ENCODE assay signal across 7 mouse cellular contexts in the genomic region with DNA sequence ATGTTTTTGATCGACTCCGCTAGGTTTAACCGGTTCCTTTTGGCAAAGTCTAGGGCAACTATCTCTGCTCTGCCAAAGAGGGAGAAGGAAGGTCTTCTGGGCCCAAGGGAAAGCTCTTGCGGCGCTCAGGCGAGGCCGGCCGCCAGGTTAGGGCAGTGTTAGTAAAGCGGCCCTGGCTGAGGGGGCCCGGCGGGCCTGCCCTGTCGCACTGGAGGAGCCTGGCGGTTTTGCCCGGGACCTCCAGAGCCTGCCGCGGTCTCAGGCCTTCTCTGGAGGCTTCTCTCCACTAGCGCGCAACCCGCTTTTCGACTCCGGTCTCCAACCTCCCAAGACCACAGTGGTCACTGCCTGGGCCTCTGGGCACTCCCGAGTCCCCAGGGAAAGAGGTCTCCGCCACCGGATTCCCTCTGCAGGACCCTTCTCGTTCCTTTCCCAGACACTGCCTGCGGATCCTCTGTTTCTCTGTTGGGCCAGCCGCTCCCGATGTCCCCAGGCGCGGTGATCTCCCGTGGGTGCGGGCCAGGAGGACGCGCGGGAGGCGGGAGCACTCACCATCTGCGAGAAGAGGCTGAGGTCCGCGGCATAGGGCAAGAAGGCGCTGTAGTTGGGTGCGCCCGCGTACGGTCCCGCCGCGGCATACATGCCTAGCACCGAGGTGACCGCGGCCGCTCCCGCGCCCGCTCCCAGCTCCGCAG. TPM values are rescaled to one million over a fixed set of nuclear protein-coding genes. Genes with fewer than 3 reads are reported as not detected.
DNase-seq lines count a peak whose midpoint lies in the region; ATAC-seq lines count a peak whose summit lies in the region.

No protein-coding gene starts in this region.

- peak; percentile 6 for DNase-seq in ovary, postnatal 36 days (ENCODE audit: low spot score)
- no peak for DNase-seq in ovary, postnatal 10 days (ENCODE audit: low spot score)
- DNase-seq in urinary bladder, postnatal 36 days (ENCODE audit: low spot score in 2 of 2) = no peak

- peak overlapping the region; percentile 39 for H3K4me3 ChIP-seq in forebrain, embryonic 16.5 days (replicated peaks; ENCODE audit: low read length)
- H3K4me3 ChIP-seq in limb, embryonic 13.5 days = peak overlapping the region; percentile 66
- H3K4me3 ChIP-seq in stomach, embryonic 14.5 days (ENCODE audit: low read depth, low read length) = peak overlapping the region; percentile 36

- peak overlapping the region; percentile 61 for H3K4me2 ChIP-seq in forebrain, embryonic 16.5 days (ENCODE audit: low read length)
- H3K4me2 ChIP-seq in limb, embryonic 13.5 days (replicated peaks) = peak overlapping the region; percentile 83
- peak overlapping the region; percentile 64 for H3K4me2 ChIP-seq in stomach, embryonic 14.5 days (replicated peaks; ENCODE audit: low read depth, low read length)

- ATAC-seq in forebrain, embryonic 16.5 days = peak; percentile 21
- ATAC-seq in limb, embryonic 13.5 days (ENCODE audit: low FRiP score, low read depth) = 0 out of 2 replicates have a peak, but pooled peaks have one; percentile 6
- peak; percentile 47; the same call in 1 of the 2 replicates for ATAC-seq in stomach, embryonic 14.5 days (ENCODE audit: insufficient number of reproducible peaks, insufficient read depth, low FRiP score, low read depth)
- ATAC-seq in megakaryocyte, adult 5-6 weeks (ENCODE audit: poor library complexity, severe bottlenecking) = no peak

- peaks cover 76% of the 10 kb centered on the region for H3K27me3 ChIP-seq in forebrain, embryonic 16.5 days (replicated peaks; ENCODE audit: control insufficient read depth, insufficient read depth, low read length)
- H3K27me3 ChIP-seq in limb, embryonic 13.5 days = peaks cover 93% of the 10 kb centered on the region
- peaks cover 71% of the 10 kb centered on the region for H3K27me3 ChIP-seq in stomach, embryonic 14.5 days (ENCODE audit: control insufficient read depth, insufficient read depth, low read length)

- H3K27ac ChIP-seq in forebrain, embryonic 16.5 days (ENCODE audit: low read length) = no peak overlapping the region
- peak overlapping the region; percentile 77 for H3K27ac ChIP-seq in limb, embryonic 13.5 days
- no peak overlapping the region for H3K27ac ChIP-seq in stomach, embryonic 14.5 days (ENCODE audit: low read length)

- peaks cover 18% of the 10 kb centered on the region for H3K4me1 ChIP-seq in forebrain, embryonic 16.5 days (replicated peaks; ENCODE audit: control insufficient read depth, insufficient read depth, low read length)
- peaks cover 30% of the 10 kb centered on the region for H3K4me1 ChIP-seq in limb, embryonic 13.5 days
- H3K4me1 ChIP-seq in stomach, embryonic 14.5 days (ENCODE audit: control insufficient read depth, insufficient read depth, low read length) = peaks cover 6% of the 10 kb centered on the region; the same call in 1 of the 2 replicates

- WGBS in forebrain, embryonic 16.5 days = under 1% methylated on average over 55 of the region's 55 CpGs
- 0% methylated on average over 54 of the region's 55 CpGs for WGBS in limb, embryonic 13.5 days
- WGBS in stomach, embryonic 14.5 days = under 1% methylated on average over 55 of the region's 55 CpGs

- no peaks in the 10 kb centered on the region for H3K9me3 ChIP-seq in forebrain, embryonic 16.5 days (ENCODE audit: control insufficient read depth, low read length)
- H3K9me3 ChIP-seq in limb, embryonic 13.5 days = no peaks in the 10 kb centered on the region
- no peaks in the 10 kb centered on the region for H3K9me3 ChIP-seq in stomach, embryonic 14.5 days (ENCODE audit: control insufficient read depth, low read depth, low read length)

- H3K9ac ChIP-seq in forebrain, embryonic 16.5 days (replicated peaks; ENCODE audit: low read depth, low read length) = peak overlapping the region; percentile 26; the same call in 1 of the 2 replicates
- H3K9ac ChIP-seq in limb, embryonic 13.5 days = peak overlapping the region; percentile 89
- H3K9ac ChIP-seq in stomach, embryonic 14.5 days (replicated peaks; ENCODE audit: low read depth, low read length) = 0 out of 2 replicates have a peak overlapping the region, but pooled peaks have one; percentile 10

- H3K36me3 ChIP-seq in forebrain, embryonic 16.5 days (ENCODE audit: control insufficient read depth, insufficient read depth) = no peaks in the 10 kb centered on the region
- H3K36me3 ChIP-seq in limb, embryonic 13.5 days = peaks cover 3% of the 10 kb centered on the region; the same call in 1 of the 2 replicates
- no peaks in the 10 kb centered on the region for H3K36me3 ChIP-seq in stomach, embryonic 14.5 days (ENCODE audit: control insufficient read depth, insufficient read depth, low read length)

RNA-seq across cellular contexts. Expression of gene Irx1, which starts 0.7 kb away (rescaled TPM):
- polyA plus RNA-seq in forebrain, embryonic 16.5 days (2015; fragmentation: Nextera tagmentation; extraction: Ambion mirVana) = 0.37 and 0.68 TPM in 2 replicates
- polyA plus RNA-seq in limb, embryonic 13.5 days (2015; fragmentation: Nextera tagmentation; extraction: Ambion mirVana) = 6.5 and 9.4 TPM in 2 replicates
- polyA plus RNA-seq in stomach, embryonic 14.5 days (2014; fragmentation: Nextera tagmentation; extraction: Ambion mirVana) = 0.10 TPM in 1 of 2 replicates, not detected in the other
- not detected in 2 replicates for total RNA-seq in megakaryocyte, adult 5-6 weeks (2015)
- not detected in 2 replicates for total RNA-seq in megakaryocyte, adult 5-6 weeks (2017)

Comparison
In these comparisons a context has a peak if more than half of its experiments do, and no peak if none do; other contexts are left out.
1. H3K9ac ChIP-seq: peak in every context shown above with its lines; median percentile 89 in limb, embryonic 13.5 days; 26 in forebrain, embryonic 16.5 days; 10 in stomach, embryonic 14.5 days.